Mouse (Mus musculus) midbrain, embryonic 11.5 days (tissue): ENCODE data around the gene Pafah2. TPM values are rescaled to one million over a fixed set of nuclear protein-coding genes. Genes with fewer than 3 reads are reported as not detected.

Experiments
- ATAC-seq: fragments of 200-750 bp; cut with Nextera tagmentation; 2 replicates; pipeline ENCODE4 v1.8.0; 2017; ENCODE audit warnings: moderate TSS enrichment, moderate library complexity; ENCODE audit not compliant: low FRiP score
- DNase-seq: peaks from one replicate; pipeline ENCODE4 v3.0.0; 2015; ENCODE audit warnings: low spot score; ENCODE audit errors: missing footprints
- H3K27ac ChIP-seq: fragments of 300-500 bp; sonication (generic); 2 replicates; pipeline ENCODE4 v1.5.1; 2014; ENCODE audit warnings: low read depth, low read length
- H3K27me3 ChIP-seq: fragments of 300-500 bp; sonication (generic); 2 replicates; pipeline ENCODE4 v1.6.1; 2014; ENCODE audit warnings: mild to moderate bottlenecking, low read length, moderate library complexity, mixed read lengths; ENCODE audit not compliant: control insufficient read depth, insufficient read depth
- H3K36me3 ChIP-seq: fragments of 300-500 bp; sonication (generic); 2 replicates; pipeline ENCODE4 v1.6.1; 2014; ENCODE audit warnings: mild to moderate bottlenecking, low read length, moderate library complexity, mixed read lengths; ENCODE audit not compliant: control insufficient read depth, insufficient read depth
- H3K4me1 ChIP-seq: fragments of 300-500 bp; sonication (generic); 2 replicates; pipeline ENCODE4 v1.6.1; 2014; ENCODE audit warnings: low read length; ENCODE audit not compliant: control insufficient read depth, insufficient read depth
- H3K4me2 ChIP-seq: fragments of 300-500 bp; sonication (generic); 2 replicates; pipeline ENCODE4 v1.6.1; 2014; ENCODE audit warnings: mild to moderate bottlenecking, moderate library complexity
- H3K4me3 ChIP-seq: fragments of 300-500 bp; sonication (generic); 2 replicates; pipeline ENCODE4 v1.5.1; 2014; ENCODE audit warnings: low read depth, low read length
- H3K9ac ChIP-seq: fragments of 300-500 bp; sonication (generic); 2 replicates; pipeline ENCODE4 v1.6.1; 2014; ENCODE audit warnings: low read length
- H3K9me3 ChIP-seq: fragments of 300-500 bp; sonication (generic); 2 replicates; pipeline ENCODE4 v1.6.1; 2016; ENCODE audit warnings: low read length; ENCODE audit not compliant: control insufficient read depth
- WGBS: fragments of 180-500 bp; shearing (Covaris S2); extraction: QIAGEN DNeasy Blood & Tissue Kit; methylation state at CpG from one replicate; pipeline ENCODE4 v1.1.7; 2014; 5-methylcytosine and 5-hydroxymethylcytosine counted together
- polyA plus RNA-seq: library from polyadenylated mRNA; unstranded; fragments of >200 nt; fragmentation: Nextera tagmentation; extraction: Ambion mirVana; gene quantifications from 2 replicates; pipeline ENCODE4 v1.2.1, GENCODE M21; 2014

The Pafah2 gene
- 8.8 and 10.0 TPM in 2 replicates for polyA plus RNA-seq

DNA sequence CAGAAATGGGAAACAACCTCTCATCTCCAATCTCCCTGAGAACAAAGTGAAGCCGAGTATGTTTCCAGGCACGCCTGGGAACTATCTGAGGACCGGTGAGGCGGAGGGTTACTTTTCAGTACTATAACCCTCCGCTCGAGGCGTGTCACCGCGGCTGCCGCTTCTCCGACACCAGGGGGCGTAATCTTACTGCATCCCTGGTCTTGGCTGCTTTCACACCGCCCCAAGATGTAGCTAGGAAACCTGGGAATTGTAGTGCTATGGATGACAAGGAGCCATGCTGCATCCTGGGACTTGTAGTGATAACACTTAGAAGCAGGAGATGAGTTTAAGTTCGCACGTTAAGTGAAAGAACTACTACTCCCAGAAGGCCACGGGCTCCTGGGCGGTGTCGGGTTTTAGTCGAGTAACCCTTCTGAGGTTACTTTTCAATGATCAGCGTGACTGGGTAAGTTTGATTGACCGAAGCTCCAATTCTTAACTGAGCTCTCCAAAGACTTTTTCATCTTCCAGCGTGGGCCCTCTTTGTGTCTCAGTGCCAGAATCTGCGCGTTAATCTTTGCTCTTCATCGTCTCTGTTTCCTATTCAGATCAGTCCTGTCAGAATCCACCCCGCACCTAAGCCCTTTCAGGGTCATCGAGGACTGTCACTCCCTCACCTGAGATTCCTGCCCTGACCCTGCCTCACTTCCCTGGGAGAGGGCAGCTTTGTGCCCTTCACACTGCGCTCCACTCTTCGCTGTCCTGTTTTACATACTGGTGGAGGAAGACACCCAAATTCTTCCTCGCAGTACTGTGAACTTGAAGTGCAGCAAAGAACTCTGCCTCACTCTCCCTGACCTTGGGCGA lies at the start of gene Pafah2:
Gene Pafah2, plus strand, starts transcription at position 344 of the 849 bp plus-strand sequence.
- Histone ChIP-seq H3K4me1 (peaks cover 6% of the 10 kb centered on the region), H3K27me3 (no peaks in the 10 kb centered on the region), H3K36me3 (no peaks in the 10 kb centered on the region), H3K4me3 (peak within 1 kb of the TSS; percentile 38), H3K4me2 (peak within 1 kb of the TSS; percentile 71), H3K9me3 (no peaks in the 10 kb centered on the region), H3K27ac (no peak within 1 kb of the TSS), H3K9ac (peak within 1 kb of the TSS; percentile 66)
- peak; percentile 98 for ATAC-seq
- WGBS = under 1% methylated on average over 31 of the region's 31 CpGs
- DNase-seq = peak; percentile 98

DNA sequence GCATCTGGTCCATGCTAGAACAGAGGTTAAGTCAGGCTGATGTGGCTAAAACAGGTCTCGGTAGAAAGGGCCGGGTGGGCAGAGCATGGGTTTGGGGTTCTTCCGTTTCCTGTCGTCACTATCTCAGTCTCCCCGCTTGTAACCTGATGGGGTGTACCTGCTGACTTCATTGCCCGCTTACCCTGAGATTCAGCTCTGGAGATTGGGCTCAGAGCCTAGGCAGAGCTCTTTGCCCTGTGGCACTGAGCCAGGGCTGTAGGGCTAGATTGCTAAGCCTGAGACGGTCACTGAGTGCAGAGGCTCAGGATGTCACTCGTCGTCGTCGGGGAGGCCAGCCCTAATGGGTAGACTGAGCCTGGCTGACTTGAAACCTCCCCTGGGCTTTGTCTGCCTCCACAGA lies 48.0 kb upstream of the Pafah2 start:
- peaks cover 19% of the 10 kb centered on the region for H3K27me3 ChIP-seq
- no peak overlapping the region for H3K4me2 ChIP-seq
- H3K4me3 ChIP-seq = no peak overlapping the region
- DNase-seq (no peak), ATAC-seq (no peak)
- H3K9ac ChIP-seq = no peak overlapping the region
- H3K9me3 ChIP-seq = no peaks in the 10 kb centered on the region
- H3K4me1 ChIP-seq = peaks cover 5% of the 10 kb centered on the region
- H3K27ac ChIP-seq = no peak overlapping the region
- 82% methylated on average over 11 of the region's 11 CpGs for WGBS
- no peaks in the 10 kb centered on the region for H3K36me3 ChIP-seq

DNA sequence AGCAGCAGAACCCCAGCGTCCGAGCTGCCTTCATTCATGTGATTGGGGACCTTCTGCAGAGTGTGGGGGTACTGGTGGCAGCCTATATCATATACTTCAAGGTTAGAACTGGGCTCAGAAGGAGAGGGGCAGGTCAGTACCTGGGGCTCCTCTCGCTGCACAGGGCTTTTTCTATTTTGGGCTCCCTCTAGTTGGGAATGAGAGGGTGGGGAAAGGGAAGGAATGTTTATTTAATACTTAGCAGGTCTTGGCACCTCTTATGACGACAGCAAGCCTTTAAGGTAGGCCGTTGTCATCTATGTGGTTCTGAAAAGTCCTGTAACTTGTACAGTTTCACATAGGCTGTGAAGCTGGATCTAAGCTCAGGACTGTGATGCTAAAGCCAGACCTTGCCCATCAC lies 47.6 kb upstream of the Pafah2 start:
- peaks cover under 1% of the 10 kb centered on the region; the same call in 1 of the 2 replicates for H3K4me1 ChIP-seq
- no peaks in the 10 kb centered on the region for H3K36me3 ChIP-seq
- no peak overlapping the region for H3K4me2 ChIP-seq
- peaks cover 14% of the 10 kb centered on the region for H3K27me3 ChIP-seq
- H3K4me3 ChIP-seq = no peak overlapping the region
- H3K9me3 ChIP-seq = no peaks in the 10 kb centered on the region
- ATAC-seq (no peak), DNase-seq (no peak)
- H3K9ac ChIP-seq = no peak overlapping the region
- 88% methylated on average over 5 of the region's 5 CpGs for WGBS
- no peak overlapping the region for H3K27ac ChIP-seq

DNA sequence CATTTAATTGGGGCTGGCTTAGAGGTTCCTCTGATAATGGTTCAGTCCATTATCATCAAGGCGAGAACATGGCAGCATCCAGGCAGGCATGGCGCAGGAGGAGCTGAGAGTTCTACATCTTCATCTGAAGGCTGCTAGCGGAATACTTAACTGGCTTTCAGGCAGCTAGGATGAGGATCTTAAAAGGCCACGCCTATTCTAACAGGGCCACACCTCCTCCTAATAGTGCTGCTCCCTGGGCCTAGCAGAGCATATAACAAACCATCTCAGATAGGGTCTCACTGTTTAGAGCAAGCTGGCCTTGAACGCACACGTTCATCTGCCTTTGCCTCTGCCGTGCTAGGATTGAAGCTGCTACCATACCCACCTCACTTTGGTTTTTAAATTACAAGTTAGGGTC lies 46.3 kb upstream of the Pafah2 start:
- no peaks in the 10 kb centered on the region for H3K36me3 ChIP-seq
- 92% methylated on average over 7 of the region's 7 CpGs for WGBS
- no peak overlapping the region for H3K4me2 ChIP-seq
- no peaks in the 10 kb centered on the region for H3K9me3 ChIP-seq
- ATAC-seq (no peak), DNase-seq (no peak)
- no peak overlapping the region for H3K4me3 ChIP-seq
- no peak overlapping the region for H3K9ac ChIP-seq
- H3K27ac ChIP-seq = no peak overlapping the region
- no peaks in the 10 kb centered on the region for H3K4me1 ChIP-seq
- H3K27me3 ChIP-seq = peaks cover 5% of the 10 kb centered on the region; the same call in 1 of the 2 replicates

DNA sequence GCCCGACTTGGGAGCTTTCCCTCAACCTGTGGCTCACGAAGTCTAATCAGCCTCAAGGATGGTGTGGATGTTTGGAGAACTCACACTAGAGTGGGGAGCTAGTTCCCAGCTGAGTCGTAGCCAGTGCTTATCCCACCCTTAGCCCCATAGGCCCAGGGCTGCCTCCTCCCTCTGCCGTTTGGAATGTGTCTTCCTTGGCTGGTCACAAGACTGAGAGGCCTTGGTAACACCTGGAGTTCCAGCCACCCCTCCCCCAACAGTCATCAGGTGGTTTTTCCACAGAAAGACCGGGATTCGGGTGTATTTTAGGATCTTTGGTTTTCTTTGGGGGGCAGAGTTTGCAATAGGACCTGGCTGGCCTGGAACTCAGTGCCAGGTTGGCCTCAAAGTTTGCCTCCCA lies 45.5 kb upstream of the Pafah2 start:
- Histone ChIP-seq H3K4me1 (no peaks in the 10 kb centered on the region), H3K4me2 (no peak overlapping the region), H3K27me3 (peaks cover 2% of the 10 kb centered on the region; the same call in 1 of the 2 replicates), H3K27ac (no peak overlapping the region), H3K36me3 (no peaks in the 10 kb centered on the region), H3K9ac (no peak overlapping the region), H3K9me3 (no peaks in the 10 kb centered on the region), H3K4me3 (no peak overlapping the region)
- DNase-seq (no peak), ATAC-seq (no peak)
- 89% methylated on average over 6 of the region's 6 CpGs for WGBS

DNA sequence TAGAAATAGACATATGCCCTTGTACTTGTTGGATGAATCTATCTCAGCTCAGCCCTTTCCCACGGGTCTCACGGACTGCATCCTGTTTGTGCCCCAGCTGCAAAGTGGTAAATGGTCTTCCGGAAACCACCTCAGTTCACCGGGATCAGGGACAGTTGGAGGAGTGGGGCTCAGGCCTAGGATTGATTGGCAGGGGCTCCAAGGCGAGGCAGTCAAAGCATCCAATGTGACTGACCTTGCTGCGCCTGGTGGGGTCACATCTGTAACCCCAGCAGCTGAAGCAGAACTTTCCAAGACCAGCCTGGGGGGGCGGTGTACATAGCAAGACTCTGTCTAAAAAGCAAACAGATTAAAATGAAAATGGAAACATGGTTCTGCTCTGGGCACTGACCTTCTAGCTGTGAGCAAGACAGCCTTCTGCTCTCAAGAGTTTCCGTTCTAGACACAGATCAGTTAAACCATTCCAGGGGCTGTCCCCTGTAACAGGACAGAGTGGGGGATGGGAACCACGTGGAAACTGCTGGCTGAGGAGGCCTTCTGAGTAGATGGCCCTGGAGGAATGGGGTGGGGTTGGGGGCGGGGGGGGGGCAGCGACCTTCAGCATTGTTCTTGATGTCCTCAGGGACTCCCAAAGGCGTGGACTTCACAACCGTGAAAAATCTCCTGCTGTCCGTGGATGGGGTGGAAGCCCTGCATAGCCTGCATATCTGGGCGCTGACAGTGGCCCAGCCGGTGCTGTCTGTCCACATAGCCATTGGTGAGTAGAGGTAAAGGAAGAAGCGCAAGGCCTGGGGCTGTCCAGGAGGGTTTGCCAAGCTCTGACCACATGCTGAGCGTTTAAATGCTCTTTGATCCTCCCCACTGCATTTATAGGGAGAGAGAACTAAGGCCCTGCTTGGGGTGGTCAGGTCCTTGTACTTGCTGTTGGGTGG lies 44.5 kb upstream of the Pafah2 start:
- H3K9ac ChIP-seq = no peak overlapping the region
- no peaks in the 10 kb centered on the region for H3K36me3 ChIP-seq
- WGBS = 50% methylated on average over 18 of the region's 18 CpGs
- no peaks in the 10 kb centered on the region for H3K4me1 ChIP-seq
- H3K27me3 ChIP-seq = no peaks in the 10 kb centered on the region
- H3K27ac ChIP-seq = no peak overlapping the region
- H3K4me3 ChIP-seq = no peak overlapping the region
- ATAC-seq (no peak), DNase-seq (no peak)
- no peak overlapping the region for H3K4me2 ChIP-seq
- H3K9me3 ChIP-seq = no peaks in the 10 kb centered on the region

DNA sequence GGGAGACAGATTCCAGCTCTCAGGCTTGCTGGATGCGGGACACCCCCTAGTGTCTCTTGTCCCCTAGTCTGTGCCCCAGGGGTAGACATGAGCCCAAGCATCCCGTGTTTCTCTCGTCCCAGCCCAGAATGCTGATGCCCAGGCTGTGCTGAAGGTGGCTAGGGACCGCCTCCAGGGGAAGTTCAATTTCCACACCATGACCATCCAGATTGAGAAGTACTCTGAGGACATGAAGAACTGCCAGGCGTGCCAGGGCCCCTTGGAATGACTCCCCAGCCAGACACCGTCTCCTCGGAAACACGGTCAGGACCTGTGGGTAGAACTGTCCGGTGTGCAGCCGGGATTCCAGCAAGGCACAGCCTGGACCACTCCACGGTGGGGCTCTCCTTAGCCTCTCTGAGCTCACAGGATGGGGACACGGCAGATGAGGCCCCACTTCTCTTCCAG lies 43.8 kb upstream of the Pafah2 start:
- Histone ChIP-seq H3K4me3 (no peak overlapping the region), H3K9ac (no peak overlapping the region), H3K4me2 (no peak overlapping the region), H3K27ac (no peak overlapping the region), H3K4me1 (no peaks in the 10 kb centered on the region; the same call in 1 of the 2 replicates), H3K36me3 (no peaks in the 10 kb centered on the region), H3K27me3 (0 out of 2 replicates have a peak, but pooled peaks cover under 1% of the 10 kb centered on the region), H3K9me3 (no peaks in the 10 kb centered on the region)
- ATAC-seq (no peak), DNase-seq (no peak)
- WGBS = 67% methylated on average over 12 of the region's 12 CpGs

DNA sequence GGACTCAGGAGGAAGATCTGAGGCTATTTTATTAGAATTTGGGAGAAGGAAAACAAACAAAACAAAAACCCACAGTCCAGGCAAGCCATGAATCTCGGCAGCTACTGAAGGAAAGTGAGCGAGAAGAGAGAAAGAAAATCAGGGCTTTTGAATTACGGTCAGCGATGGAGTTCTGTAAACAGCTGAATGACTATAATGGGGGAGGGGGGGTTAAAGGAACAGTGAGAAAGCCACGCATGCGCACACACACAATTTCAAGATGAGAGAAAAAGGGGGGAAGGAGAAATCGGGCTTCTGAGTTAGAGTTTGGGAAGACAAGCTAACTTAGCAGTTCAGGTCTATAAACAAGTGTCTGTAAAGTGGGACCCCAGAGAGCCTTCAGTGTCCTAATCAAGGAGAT lies 43.2 kb upstream of the Pafah2 start:
- Histone ChIP-seq H3K4me2 (no peak overlapping the region), H3K36me3 (no peaks in the 10 kb centered on the region), H3K27ac (no peak overlapping the region), H3K4me1 (no peaks in the 10 kb centered on the region; the same call in 1 of the 2 replicates), H3K9ac (no peak overlapping the region), H3K4me3 (no peak overlapping the region), H3K9me3 (no peaks in the 10 kb centered on the region), H3K27me3 (0 out of 2 replicates have a peak, but pooled peaks cover 3% of the 10 kb centered on the region)
- ATAC-seq = no peak
- DNase-seq = no peak
- WGBS = 83% methylated on average over 7 of the region's 7 CpGs
